Mouse (Mus musculus) erythroblast, embryonic 14.5 days (primary cell): Measurements from ENCODE around the gene Fev. TPM values are rescaled to one million over a fixed set of nuclear protein-coding genes. Genes with fewer than 3 reads are reported as not detected.

ENCODE experiments used
- H3K27me3 ChIP-seq: 2 replicates; pipeline ENCODE4 v1.6.1; 2012; ENCODE audit warnings: inconsistent platforms; ENCODE audit not compliant: control insufficient read depth
- H3K36me3 ChIP-seq: 2 replicates; pipeline ENCODE4 v1.6.1; 2012; ENCODE audit warnings: mild to moderate bottlenecking, inconsistent platforms; ENCODE audit not compliant: control insufficient read depth
- H3K4me1 ChIP-seq: 2 replicates; pipeline ENCODE4 v1.6.1; 2012; ENCODE audit warnings: inconsistent platforms; ENCODE audit not compliant: control insufficient read depth
- H3K4me3 ChIP-seq: replicated peaks from 2 replicates; pipeline ENCODE3; 2012; ENCODE audit warnings: moderate library complexity, mild to moderate bottlenecking, inconsistent platforms
- H3K9me3 ChIP-seq: 2 replicates; pipeline ENCODE4 v1.6.1; 2012; ENCODE audit warnings: low read length, inconsistent platforms, mixed read lengths; ENCODE audit not compliant: control insufficient read depth
- GATA1 ChIP-seq: IDR thresholded peaks from 2 replicates; pipeline ENCODE4 v1.6.1; 2012; ENCODE audit warnings: low read length, inconsistent platforms, mixed read lengths
- TAL1 ChIP-seq: IDR thresholded peaks from 3 replicates; pipeline ENCODE4 v1.6.1; 2012; ENCODE audit warnings: low read length, inconsistent platforms, mixed read lengths
- polyA plus RNA-seq: library from polyadenylated mRNA; stranded (reverse); fragments of >175 nt; gene quantifications from 2 replicates; pipeline ENCODE4 v1.2.3, GENCODE M21; 2012

Fev gene
- polyA plus RNA-seq, 1 experiment: not detected

DNA sequence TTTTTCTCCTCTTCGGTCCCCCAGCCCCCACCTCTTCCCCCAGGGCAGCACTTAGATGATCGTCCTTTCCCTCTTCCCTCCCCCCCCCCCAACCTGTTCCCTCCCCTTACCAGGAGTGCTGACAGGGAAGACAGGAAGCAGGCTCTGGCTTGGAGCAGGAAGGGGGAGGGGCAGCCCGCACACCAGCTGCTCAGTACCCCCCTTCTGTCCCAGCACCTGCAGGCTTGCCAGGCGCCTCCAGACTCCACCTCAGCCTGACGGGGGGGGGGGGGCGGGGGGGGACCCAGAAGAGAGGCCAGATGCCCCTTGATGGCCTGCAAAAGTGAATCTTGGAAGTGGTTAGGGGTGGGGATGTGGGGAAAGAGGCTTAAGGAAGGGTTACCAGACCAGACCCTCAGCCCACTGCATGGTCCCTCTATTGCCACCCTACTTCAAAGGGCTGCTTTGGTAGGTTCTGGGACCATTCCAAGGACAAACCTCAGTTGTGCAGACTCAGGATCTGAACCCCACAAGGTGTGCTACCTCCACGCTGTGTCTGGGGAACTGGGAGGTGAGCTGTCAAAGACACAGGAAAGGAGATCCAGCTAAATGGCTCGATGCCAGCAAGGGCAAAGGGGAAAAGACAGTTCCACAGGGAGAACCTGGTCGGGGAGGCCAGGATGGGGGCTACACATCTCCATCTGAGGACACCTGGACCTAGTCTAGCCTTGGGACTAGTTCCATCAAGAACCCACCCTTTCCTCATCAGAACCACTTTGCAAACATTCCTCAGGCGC is 13.6 kb upstream of the Fev start:
- no peaks in the 10 kb centered on the region for H3K36me3 ChIP-seq
- no peak overlapping the region for H3K4me3 ChIP-seq
- no peak for TF ChIP-seq TAL1
- TF ChIP-seq GATA1: no peak
- peaks cover 59% of the 10 kb centered on the region for H3K27me3 ChIP-seq
- no peaks in the 10 kb centered on the region for H3K4me1 ChIP-seq
- no peaks in the 10 kb centered on the region for H3K9me3 ChIP-seq

DNA sequence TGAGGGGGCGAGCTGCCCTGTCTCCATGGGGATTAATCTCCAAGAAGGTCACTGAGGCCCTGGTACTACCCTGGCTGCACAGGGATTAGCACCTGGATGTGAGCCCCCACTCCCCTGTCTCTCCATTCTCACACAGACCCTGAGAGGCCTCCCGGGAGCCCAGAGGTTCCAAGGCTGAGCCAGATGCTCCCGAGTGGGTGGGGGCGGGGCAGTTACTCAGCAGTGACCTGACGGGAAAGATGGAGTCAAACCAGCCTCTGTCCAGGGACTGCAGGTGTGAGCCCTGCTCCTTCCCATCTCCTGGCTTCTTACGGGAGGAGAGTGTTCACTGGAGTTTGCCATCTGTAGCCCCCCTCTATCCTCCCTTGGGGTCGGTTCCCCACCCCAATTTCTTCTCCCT is 12.8 kb upstream of the Fev start:
- Histone ChIP-seq H3K4me1 (no peaks in the 10 kb centered on the region), H3K36me3 (no peaks in the 10 kb centered on the region), H3K27me3 (peaks cover 64% of the 10 kb centered on the region), H3K4me3 (no peak overlapping the region), H3K9me3 (no peaks in the 10 kb centered on the region)
- TF ChIP-seq TAL1 (no peak), GATA1 (no peak)

GRCm38 (mm10) chr1:74894966-74895365 is 9.7 kb upstream of the Fev start:
- peaks cover 63% of the 10 kb centered on the region for H3K27me3 ChIP-seq
- no peaks in the 10 kb centered on the region for H3K9me3 ChIP-seq
- H3K4me3 ChIP-seq: no peak overlapping the region
- TF ChIP-seq TAL1: no peak
- no peak for TF ChIP-seq GATA1
- no peaks in the 10 kb centered on the region for H3K36me3 ChIP-seq
- H3K4me1 ChIP-seq: no peaks in the 10 kb centered on the region

GRCm38 (mm10) chr1:74893134-74893855 is 8.1 kb upstream of the Fev start, which contains the start of gene Cryba2:
TSS of gene Cryba2 (minus strand) at chr1:74893143.
- TF ChIP-seq GATA1 (no peak), TAL1 (no peak)
- Histone ChIP-seq H3K36me3 (no peaks in the 10 kb centered on the region), H3K9me3 (no peaks in the 10 kb centered on the region), H3K4me1 (no peaks in the 10 kb centered on the region), H3K4me3 (no peak within 1 kb of the TSS), H3K27me3 (peaks cover 58% of the 10 kb centered on the region)

- H3K9me3 ChIP-seq: no peaks in the 10 kb centered on the region
- H3K4me3 ChIP-seq: no peak overlapping the region
- TF ChIP-seq TAL1 (no peak), GATA1 (no peak)
- H3K27me3 ChIP-seq: peaks cover 56% of the 10 kb centered on the region
- no peaks in the 10 kb centered on the region for H3K36me3 ChIP-seq
- no peaks in the 10 kb centered on the region for H3K4me1 ChIP-seq
Measured at GRCm38 (mm10) chr1:74892351-74893133, 7.3 kb upstream of the Fev start.

- Histone ChIP-seq H3K27me3 (peaks cover 63% of the 10 kb centered on the region), H3K36me3 (no peaks in the 10 kb centered on the region), H3K9me3 (no peaks in the 10 kb centered on the region), H3K4me1 (no peaks in the 10 kb centered on the region), H3K4me3 (no peak overlapping the region)
- TF ChIP-seq GATA1: no peak
- no peak for TF ChIP-seq TAL1
Measured at GRCm38 (mm10) chr1:74891513-74891912, 6.3 kb upstream of the Fev start.

DNA sequence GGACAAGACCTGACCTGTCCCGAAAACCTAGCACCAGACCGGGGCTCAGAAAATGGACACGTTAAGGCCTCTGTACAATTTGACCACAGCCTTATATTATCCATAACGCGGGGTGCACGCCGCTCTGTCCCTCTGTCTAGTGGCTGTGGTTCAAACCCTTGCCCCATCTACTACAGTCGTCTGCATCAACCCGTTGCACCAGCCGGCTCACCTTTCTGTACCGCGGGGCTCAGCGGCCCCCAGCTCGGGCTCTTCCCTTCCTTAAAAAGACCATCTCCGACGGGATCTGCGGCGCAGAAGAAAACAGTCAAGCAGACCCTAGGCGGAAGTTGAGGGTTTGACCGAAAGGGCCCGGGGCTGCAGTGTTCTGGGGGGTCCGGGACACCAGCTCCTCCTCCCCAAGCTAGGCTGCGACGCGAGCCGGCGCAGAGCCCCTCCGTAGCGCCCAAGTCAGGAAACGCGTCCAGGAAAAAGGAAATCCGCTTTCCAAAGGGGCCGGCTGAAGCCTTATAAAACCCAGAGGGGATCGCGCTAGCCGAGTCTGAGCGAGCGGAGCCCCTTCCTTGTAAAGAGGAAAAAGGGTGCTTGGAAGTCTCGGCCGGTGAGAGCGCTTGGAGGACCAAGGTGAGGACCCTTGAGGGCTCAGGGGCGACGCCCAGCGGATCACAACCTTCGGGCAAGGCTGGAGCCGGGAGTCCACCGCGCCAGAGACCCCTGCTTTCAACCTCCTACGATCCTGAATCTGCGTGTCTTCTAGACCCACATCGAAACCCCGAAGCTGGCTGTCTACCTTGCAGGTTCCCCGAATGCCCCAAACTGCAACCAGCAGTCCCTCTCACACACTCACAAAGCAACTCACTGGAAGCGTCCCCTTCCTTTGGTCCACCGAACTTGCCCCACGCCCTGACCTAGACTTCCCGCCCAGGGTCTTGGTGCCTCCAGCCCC is 750 bp downstream of the Fev start:
- Histone ChIP-seq H3K36me3 (no peaks in the 10 kb centered on the region), H3K9me3 (no peaks in the 10 kb centered on the region), H3K4me1 (no peaks in the 10 kb centered on the region), H3K27me3 (peaks cover 77% of the 10 kb centered on the region), H3K4me3 (no peak overlapping the region)
- TF ChIP-seq GATA1: no peak
- no peak for TF ChIP-seq TAL1

DNA sequence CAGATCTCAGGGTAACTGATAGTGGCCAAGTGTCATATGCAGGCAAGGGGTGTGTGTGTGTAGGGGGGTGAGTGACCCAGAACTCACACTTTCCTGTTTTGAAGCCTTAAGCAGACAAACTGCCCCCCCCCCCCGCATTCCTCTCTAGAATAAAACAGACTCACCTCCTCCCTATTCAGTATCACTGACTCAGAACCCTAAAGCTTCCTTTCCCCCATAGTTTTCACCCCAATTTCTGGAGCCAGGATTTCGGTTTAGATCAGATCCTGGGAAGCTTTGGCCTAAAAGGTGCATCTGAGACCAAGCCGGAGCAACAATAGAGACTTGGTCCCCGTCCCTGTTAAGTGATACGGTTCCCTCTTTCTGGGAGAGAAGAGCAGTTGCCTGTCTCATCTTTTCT is 1.8 kb downstream of the Fev start:
- no peak overlapping the region for H3K4me3 ChIP-seq
- TF ChIP-seq TAL1: no peak
- no peak for TF ChIP-seq GATA1
- H3K9me3 ChIP-seq: no peaks in the 10 kb centered on the region
- no peaks in the 10 kb centered on the region for H3K36me3 ChIP-seq
- H3K27me3 ChIP-seq: peaks cover 82% of the 10 kb centered on the region
- no peaks in the 10 kb centered on the region for H3K4me1 ChIP-seq

GRCm38 (mm10) chr1:74882828-74883227 is 2.4 kb downstream of the Fev start:
- Histone ChIP-seq H3K4me3 (no peak overlapping the region), H3K27me3 (peaks cover 80% of the 10 kb centered on the region)
- TF ChIP-seq GATA1: no peak

More at GRCm38 (mm10) chr1:74882828-74883227, 2.4 kb downstream of the Fev start:
- Histone ChIP-seq H3K36me3 (no peaks in the 10 kb centered on the region), H3K9me3 (no peaks in the 10 kb centered on the region), H3K4me1 (no peaks in the 10 kb centered on the region)
